Mouse (Mus musculus) G1E (cell line): Measurements from ENCODE around the gene Slc16a8.

Source experiments
- CTCF ChIP-seq: IDR thresholded peaks from 2 replicates; pipeline ENCODE4 v1.5.1; 2012; ENCODE audit warnings: low read depth, low read length, inconsistent platforms, mixed read lengths
- GATA1 ChIP-seq: IDR thresholded peaks from 2 replicates; pipeline ENCODE4 v1.6.1; 2012; ENCODE audit warnings: borderline replicate concordance, low read length, inconsistent platforms, mixed read lengths
- POLR2AphosphoS5 ChIP-seq: IDR thresholded peaks from 2 replicates; pipeline ENCODE4 v1.6.1; 2012; ENCODE audit warnings: low read depth, low read length, inconsistent platforms; ENCODE audit not compliant: insufficient replicate concordance
- TAL1 ChIP-seq: conservative IDR thresholded peaks from 2 replicates; pipeline ENCODE4 v1.6.1; 2012; ENCODE audit warnings: low read depth, low read length, inconsistent platforms, mixed read lengths

GRCm38 (mm10) chr15:79271124-79271746 lies 16.7 kb upstream of the Slc16a8 start:
- TF ChIP-seq CTCF (peak; percentile 45; the same call in 1 of the 2 replicates), TAL1 (no peak), POLR2AphosphoS5 (no peak), GATA1 (no peak)
